Mouse (Mus musculus) left cerebral cortex, postnatal 36 days (tissue): ENCODE results near the gene Itga4. TPM values are rescaled to one million over a fixed set of nuclear protein-coding genes. Genes with fewer than 3 reads are reported as not detected.

Experiments
- DNase-seq, 2 experiments: peaks; one replicate each; pipeline ENCODE4 v3.0.0; 2021 to 2022; ENCODE audit warnings: low spot score in 2 of 2, mixed read lengths in 1 of 2
- intact Hi-C: fragments of 180-260 bp; cut with DNase I; formaldehyde crosslinking; loops from one replicate; pipeline ENCODE4 v1.15.1; 2025
- total RNA-seq, 2 experiments: library from RNA; stranded (reverse); gene quantifications; 2 replicates each; pipeline ENCODE4 v1.2.3; 2021

Gene Itga4
- total RNA-seq, 2 experiments from 2014 or later = 10.4 to 15.1 TPM

DNA sequence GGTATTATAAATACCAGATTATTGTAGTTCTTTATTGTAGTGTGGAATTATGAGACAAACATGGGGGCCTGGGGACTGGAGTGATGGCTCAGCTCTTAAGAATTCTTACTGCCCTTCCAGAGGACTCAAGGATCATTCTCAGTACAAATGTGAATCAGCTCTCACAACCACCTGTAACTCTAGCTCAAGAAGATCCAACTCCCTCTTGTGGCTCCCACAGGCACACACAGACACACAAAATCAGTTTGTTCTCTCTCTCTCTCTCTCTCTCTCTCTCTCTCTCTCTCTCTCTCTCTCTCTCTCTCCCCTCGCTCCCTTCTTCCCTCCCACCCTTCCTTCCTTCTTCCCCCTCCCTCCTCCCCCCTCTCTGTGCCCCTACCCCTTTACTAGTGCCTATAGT lies 80.9 kb downstream of the Itga4 start:
- intact Hi-C loops = no loop called here
- no peak for DNase-seq

DNA sequence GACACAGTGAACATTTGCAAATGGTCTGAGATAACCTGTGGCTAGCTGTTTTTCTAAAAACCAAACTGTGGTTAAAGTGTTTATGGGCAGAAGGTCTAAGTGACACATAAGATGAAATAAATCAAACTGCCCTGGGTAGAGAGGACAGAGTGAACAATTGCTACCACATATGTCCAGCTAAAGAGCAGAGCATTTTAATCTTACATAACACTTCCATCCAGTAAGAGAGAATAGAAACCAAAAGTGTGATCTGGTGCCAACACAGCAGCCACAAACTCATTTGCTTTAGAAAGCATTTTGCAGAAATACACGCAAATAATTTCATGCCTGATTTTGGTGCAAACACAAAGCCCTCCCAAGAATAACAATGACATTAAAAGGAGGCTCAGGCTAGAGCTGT lies 83.8 kb downstream of the Itga4 start:
- intact Hi-C loops = no loop called here
- no peak for DNase-seq

DNA sequence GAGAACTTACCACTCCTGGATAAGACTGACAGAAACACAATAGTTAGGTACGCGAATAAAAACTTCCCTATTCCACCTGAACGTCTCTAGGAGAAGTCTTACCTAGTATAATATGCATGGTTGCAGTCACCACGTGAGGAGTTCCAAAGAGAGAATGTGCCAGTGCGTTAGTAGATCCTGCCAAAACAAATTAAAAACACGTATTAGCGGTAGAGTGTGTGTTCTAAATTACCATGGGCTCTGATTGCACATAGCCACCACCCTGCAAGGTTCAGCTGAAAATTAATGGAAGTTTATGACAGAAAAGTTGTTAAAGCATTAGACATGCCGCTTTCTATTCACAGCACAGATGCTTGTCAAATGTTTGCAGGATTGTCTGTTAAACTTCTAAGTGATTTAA lies 87.9 kb downstream of the Itga4 start:
- no peak for DNase-seq
- intact Hi-C loops = no loop called here

DNA sequence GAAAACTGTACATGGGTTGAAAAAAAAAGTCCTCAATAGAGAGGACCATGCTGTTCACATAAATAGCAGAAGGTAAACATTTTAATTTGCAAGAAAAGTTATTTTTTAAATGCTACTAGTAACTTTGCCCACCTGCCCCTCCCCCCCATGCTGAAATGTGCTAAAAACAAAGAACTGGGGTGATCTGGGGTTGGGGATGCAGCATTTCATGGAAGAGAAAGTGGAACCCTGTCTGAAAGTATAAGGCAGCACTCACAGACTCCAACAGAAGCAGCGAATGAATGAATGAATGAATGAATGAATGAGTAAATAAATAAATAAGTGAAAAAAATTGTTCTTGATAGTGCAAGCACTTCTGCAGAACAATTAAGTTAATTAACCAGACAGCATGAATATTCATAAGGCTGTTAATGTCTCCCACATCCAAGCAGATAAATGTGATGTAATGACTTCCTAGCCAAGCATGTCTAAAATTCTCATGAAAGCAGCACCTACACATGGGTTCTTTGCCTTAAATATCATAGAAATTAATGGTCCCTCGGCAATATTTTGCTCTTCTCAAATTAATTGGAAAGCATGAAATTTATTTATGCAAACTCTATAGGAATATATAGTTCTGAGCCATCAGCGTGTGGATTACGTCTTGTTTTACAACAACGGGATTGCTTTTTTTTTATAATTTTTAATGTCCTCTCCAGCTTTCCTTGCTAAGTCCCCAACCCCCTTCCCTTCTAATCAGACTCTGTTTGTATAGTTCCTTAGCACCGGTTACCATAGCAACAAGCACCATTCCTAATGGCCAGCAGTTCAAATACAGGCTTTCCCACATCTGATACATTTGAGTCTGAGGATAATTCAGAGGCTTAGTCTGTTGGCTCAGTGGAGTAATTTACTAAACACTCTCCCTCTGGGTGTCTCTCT lies 96.2 kb downstream of the Itga4 start:
- no peak for DNase-seq
- intact Hi-C loops = no loop called here

DNA sequence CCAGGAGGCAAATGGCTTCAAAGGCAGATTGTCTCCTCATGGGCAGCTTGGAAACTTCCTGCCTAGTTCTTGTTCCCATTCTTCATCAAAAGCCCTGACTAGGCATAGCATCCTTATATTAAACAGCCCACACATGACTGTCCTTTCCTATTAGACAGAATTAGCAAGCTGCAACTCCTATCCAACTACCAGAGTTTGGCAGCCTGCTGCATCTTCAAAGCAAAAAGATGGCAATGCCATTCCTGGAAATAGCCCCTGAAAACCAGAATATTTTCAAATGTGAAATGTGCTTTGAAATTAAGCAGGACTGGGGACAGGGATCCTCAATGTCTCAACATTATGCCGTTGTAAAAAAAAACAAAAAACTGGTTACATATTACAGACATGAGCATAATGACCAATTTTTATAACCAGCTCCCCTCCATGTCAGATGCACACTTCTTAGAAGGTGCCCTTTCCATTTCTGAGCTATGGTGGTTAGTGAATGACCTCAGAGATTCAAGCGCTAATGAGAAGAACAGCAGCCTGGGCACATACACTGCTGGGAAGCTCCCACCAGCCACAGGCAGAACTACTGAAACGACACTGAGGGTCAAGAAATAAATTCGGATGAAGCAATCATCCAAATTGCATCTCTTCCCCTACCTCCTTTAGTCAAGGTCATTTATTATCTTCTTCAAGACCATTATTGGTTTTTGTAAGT lies 97.0 kb downstream of the Itga4 start:
- DNase-seq = no peak
- intact Hi-C loops = no loop called here

DNA sequence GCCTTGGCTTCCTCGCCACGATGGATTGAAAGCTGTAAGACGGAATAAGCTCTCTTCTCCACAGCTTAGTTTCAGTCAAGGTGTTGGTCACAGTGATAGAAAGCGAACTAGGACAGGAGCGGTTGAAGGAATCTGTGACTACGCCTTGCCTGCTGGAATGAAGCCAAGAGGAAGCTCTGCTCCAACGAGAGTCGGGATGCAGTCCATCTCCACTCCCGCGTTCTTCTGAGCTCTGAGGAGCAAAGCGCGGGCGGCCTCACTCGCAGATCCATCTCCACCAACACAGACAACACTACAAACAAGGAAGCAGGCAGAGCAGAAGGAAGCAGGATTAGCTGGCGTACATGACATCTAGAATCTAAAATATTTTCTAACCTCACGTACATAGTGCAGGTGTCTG lies 99.5 kb downstream of the Itga4 start:
- peak; percentile 39 to 59 for DNase-seq
- intact Hi-C loops = no loop called here

DNA sequence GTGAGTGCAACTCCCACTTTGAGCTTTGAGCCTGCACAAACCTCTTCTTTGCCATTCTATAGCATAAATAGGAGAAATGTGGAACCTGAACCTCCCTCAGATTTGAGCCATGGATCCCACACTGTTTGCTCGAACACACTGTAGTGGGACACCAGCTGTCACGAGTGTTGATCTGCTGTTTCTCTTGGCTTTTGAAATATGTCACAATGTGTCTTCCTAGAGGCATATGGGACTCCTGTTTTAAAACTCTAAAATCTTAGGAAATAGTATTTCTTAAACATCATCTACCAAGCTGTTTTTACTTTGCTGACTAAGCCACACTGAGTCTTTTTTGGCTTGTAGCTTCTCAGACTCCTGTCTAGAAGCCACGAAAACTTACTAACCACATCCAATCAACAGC lies 102.6 kb downstream of the Itga4 start:
- intact Hi-C loops = no loop called here
- DNase-seq = peak; percentile 13 to 14

DNA sequence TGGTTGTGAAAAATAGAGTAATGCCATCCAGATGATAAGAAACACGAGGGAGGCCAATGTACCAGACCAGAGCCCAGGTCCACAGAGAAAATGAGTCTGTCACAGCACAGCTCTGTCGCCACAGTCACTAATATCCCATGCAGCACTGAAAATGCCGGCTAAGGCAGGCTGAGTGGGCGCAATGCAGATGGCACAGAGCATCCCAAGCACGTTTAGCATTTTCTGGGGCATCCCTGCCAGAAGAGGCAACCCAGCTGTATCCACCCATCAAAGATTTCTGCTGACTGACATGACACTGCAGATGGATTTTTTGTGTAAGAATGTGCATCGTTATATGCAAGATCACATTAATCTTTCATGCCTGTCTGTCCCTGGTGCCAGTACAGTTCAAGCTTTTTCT lies 106.8 kb downstream of the Itga4 start:
- intact Hi-C loops = no loop called here
- DNase-seq = peak; percentile 44 to 52

DNA sequence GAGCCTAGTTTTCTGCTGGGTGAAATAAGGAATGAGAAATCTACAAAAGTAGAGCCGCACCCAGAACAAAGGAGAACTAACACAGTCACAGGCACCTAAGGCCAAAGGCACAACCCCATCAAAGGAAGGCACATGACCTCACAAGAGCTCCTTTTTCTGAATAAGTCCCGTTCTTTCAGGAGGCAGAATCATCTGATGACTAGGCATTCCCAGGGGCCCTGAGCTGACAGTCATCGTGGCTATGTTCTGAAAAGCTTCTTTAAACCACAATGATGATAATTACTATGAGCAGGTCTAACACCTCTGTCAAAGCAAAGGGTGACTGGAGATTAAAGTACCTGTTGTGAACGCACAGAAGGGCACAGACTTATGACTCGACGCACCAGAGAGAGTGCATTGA lies 108.7 kb downstream of the Itga4 start:
- intact Hi-C loops = no loop called here
- DNase-seq = no peak

DNA sequence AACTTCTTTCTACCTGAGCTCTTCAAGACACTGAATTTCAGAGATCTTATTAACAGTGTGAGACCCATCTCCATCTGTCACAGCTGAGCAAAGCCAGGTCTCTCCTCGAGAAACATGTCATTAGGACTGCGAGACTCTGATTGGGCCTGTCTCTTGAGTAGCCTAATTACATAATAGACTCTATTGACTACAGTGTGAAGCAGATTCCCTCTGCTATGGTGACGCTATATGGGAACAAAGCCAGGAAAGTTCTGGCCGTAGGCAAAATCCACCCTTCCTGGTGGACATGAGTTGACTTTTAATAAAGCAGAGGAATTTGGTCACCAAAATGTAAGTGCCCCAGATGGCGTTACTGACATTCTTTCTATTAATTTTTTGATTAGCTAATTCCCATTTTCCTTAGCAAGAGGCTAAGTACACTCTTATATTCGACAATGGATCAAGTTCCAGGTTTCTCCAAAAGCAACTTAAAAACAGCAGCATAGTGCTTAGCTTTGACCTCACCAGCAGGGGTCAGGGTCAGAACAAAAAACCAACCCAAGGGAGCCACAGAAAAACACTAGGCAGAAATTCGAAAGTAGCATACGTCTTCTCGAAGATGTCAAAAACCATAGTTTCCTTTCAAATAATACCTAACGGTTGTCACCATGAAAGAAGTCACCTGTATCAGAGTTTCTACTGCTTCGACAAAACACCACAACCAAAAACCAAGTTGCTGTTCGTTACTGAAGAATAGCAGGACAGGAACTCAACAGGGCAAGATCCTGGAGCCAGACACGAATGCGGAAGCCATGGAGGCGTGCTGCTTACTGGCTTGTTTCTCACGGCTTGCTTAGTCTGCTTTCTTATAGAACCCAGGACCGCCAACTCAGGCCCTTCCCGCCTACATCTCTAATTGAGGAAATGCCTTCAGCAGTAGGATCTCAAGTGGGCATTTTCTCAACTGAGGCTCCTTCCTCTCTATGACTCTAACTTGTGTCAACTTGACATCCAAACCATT lies 112.5 kb downstream of the Itga4 start:
- intact Hi-C loops = no loop called here
- DNase-seq = no peak

DNA sequence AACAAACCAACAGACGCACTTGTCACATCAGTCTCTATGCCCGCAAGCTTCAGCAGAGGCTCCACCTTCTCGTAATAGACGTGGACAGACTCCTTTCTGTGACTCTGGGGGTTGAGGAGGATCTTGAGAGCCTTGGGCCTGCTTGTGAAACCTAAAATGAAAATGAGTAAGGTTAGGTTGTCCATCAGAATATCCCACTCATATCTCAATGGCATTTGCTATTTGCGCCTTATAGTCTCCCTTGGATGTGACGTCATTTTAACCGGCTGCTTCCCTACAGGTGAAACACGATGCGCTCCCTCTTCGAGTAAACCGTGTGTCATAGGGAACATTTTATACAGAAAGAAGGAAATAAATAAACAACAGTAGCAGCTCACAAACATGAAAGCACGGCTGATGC lies 113.4 kb downstream of the Itga4 start:
- no peak for DNase-seq
- intact Hi-C loops = no loop called here

DNA sequence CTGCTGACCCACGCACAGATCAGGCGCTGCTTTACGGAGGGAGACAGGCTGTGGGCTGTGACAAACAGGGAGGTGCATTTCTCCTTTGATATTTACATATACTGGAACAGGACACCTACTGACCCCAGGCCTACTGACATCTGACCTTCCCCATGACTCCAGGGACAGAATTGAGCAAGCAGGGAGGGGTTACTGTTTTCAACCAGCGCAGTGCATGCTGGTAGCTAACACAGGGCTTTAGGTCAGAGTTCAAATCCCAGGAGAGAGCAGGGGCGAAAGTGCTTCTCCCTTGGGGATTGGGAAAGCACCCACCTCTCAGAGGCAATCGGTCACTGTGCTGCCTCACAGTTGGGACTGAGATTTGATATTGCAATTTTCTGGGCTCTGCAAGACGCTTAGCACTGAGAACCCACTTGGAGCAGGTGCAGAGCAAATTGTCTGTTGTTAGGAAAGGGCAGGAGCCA lies 113.9 kb downstream of the Itga4 start:
- DNase-seq = no peak
- intact Hi-C loops = no loop called here

DNA sequence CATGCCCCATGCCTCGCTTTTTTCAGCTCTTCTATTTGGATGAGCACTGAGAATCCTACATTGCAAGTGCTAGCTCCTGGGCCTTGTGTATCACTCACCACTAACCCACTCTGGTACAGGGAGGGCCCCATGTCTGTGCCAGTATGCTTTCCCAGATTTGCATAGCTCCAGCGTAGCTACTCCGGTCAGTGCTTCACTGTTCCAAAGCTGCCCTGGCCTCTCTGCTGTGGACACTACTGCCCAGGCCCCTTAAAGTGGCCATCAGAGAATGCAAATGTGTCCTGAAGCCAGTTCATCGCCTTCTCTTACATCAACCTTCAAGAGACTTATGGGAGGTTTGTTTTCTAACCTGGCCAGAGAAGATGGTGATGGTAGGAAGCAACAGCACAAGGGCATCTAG lies 114.7 kb downstream of the Itga4 start:
- DNase-seq = no peak
- intact Hi-C loops = loop anchor here (10.0 kb wide), 2 partner anchors 125 to 405 kb away; no protein-coding TSS in a partner anchor

DNA sequence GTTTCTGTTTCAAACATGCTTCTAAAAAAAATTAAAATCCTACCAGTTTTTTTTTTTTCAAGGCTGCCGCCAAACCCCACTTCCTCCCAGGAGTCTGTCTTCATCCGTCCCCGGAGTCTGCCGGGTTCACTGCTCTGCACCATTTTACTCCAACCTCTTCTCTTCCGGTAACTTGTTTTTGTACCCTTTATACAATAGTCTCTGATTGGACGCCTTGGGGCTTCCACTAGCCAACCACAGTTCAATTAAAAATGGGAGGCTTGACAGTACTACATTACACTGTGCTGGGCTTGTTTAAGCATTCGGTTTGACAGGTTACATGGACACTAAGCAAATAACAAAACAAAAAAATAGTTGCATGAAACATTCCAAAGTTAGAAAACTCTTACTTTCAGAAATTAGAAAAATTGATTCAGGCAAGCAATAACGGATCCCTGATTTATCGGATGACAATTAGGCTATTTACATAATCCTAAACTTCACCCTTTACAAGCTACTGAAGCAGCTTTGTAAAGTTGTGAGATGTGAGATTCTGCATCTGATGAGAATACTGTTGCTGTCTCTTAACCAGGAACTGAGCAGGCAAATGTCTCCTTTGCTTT lies 115.6 kb downstream of the Itga4 start:
- intact Hi-C loops = loop anchor here (10.0 kb wide), 2 partner anchors 124 to 404 kb away; no protein-coding TSS in a partner anchor
- DNase-seq = no peak

DNA sequence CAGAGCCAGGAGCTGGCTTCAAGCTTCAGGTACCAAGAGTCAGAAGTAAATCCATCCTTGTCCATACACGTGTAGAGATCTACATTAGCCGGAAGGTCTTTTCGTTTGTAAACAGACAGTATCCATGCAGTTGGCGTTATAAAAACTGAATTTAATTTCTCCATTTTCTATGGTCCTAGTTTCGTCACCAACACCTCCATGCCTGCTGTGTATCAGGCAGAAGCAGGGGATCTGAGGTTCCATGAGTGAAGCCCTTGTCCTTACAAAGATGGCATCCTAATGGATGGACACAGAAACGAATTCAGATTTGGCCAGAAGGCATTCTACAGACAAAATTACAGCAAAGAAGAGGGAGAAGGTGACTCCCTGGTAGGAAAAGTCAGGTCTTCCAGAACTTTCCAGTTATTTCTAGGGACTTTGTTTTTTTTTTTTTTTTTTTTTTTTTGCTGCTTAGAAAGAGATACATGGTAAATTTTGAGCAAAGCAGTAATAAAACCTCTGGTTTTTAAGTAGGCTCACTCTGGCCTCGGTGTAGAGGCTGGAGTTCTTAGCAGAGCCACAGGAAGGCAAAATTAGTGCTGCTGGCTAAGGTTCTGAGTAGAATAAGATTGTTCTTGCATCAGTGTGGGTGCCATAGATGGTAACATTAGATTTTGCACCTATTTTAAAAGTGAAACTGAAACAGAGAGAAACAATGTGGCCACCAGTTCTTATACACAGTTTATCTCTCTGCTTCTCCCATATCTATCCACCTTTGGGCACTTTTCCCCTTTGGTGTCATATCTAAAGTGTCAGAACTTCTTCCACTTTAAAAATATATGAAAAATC lies 116.3 kb downstream of the Itga4 start:
- no peak for DNase-seq
- intact Hi-C loops = loop anchor here (10.0 kb wide), 2 partner anchors 123 to 403 kb away; no protein-coding TSS in a partner anchor

DNA sequence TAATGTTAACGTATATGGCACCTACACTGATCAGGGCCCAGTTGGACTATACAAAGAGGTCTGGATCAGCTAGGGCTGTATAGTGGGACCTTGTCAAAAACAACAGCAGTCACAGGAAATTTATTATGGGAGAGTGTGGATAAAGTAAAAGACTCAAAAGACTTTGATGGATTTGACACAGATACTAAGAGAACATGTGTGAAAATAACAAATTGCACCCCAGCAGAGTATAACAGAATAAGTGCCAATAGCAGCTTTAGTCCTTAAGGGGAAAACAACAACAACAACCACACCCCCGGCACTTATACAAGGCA lies 116.9 kb downstream of the Itga4 start:
- intact Hi-C loops = loop anchor here (10.0 kb wide), 2 partner anchors 123 to 403 kb away; no protein-coding TSS in a partner anchor
- DNase-seq = no peak

DNA sequence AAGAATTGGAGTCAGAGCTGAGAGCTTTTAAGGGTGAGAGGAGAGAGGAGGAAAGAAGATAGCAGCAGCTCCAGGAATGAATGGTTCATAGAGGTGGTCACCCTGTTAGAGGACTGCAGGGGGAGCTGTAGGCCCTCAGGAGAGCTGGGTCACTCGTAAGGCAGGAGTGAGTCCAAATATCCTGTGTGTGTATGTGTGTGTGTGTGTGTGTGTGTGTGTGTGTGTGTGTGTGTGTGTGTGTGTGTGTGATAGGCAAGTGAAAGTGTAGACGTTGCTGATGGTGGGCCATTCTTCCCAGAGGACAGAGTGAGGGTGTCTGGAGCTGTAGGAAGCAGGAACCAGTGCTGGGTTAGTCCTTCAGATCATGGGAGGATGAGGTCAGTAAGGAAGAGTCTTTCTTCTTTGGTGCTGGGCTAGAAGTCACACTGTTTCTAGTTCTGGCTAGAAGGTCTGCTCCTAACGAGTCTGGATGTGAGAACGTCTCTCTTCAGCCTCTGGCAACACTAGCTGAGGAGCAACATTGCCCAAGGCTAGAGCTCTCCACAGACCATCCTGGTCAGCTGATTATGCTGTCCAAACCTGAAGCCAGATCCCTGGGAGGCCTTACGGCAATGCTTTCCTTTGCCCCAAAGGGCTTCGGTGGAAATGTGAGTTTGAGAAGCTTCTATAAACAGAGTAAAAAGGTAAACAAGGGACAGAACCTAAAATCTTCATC lies 117.4 kb downstream of the Itga4 start:
- intact Hi-C loops = loop anchor here (10.0 kb wide), 2 partner anchors 122 to 402 kb away; no protein-coding TSS in a partner anchor

More for the DNA sequence above, 117.4 kb downstream of the Itga4 start:
- no peak for DNase-seq
